Mouse (Mus musculus): ENCODE measurements around the gene Hes3. TPM values are rescaled to one million over a fixed set of nuclear protein-coding genes. Genes with fewer than 3 reads are reported as not detected.

Gene Hes3
- polyA plus RNA-seq, 1 experiment from 2014 or later, result not detected

DNA sequence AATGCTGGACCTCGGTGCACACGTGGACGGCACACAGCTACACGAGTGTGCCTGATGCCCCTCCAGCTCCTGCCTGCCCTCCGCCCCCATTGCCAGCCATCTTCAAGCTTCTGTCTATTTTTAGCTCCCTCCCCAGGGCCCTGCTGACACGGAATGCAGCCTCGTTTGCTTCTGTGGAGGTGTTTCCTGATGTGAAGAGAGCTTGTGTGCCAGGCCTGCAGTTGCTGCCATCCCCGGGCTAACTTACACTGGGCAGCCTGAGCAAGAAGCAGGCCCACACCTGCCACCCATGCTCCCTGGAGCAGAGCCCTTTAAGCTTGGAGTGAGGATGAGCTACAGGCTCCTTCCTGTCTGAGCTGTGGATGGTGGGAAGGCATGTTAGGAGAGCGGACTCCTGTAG lies 29.3 kb downstream of the Hes3 start:
- Histone ChIP-seq H3K27ac (ENCODE audit: low read length) (no peak overlapping the region), H3K27me3 (ENCODE audit: control insufficient read depth, insufficient read depth, low read length) (no peaks in the 10 kb centered on the region), H3K9ac (ENCODE audit: low read length) (no peak overlapping the region), H3K9me3 (replicated peaks; ENCODE audit: control insufficient read depth, low read length) (no peaks in the 10 kb centered on the region), H3K4me2 (ENCODE audit: low read depth, low read length) (no peak overlapping the region), H3K36me3 (ENCODE audit: control insufficient read depth, insufficient read depth, low read length) (no peaks in the 10 kb centered on the region), H3K4me3 (replicated peaks; ENCODE audit: low read length) (no peak overlapping the region), H3K4me1 (ENCODE audit: control insufficient read depth, insufficient read depth, low read length) (peaks cover 6% of the 10 kb centered on the region)
- no peak for ATAC-seq (ENCODE audit: insufficient read depth, low FRiP score)
- WGBS, result 67% methylated on average over 9 of the region's 9 CpGs

GRCm38 (mm10) chr4:152260451-152260850 lies 31.0 kb downstream of the Hes3 start:
- Histone ChIP-seq H3K27ac (ENCODE audit: low read length) (no peak overlapping the region), H3K9me3 (replicated peaks; ENCODE audit: control insufficient read depth, low read length) (no peaks in the 10 kb centered on the region), H3K4me2 (ENCODE audit: low read depth, low read length) (no peak overlapping the region), H3K9ac (ENCODE audit: low read length) (no peak overlapping the region), H3K4me3 (replicated peaks; ENCODE audit: low read length) (no peak overlapping the region), H3K4me1 (ENCODE audit: control insufficient read depth, insufficient read depth, low read length) (peaks cover 17% of the 10 kb centered on the region), H3K27me3 (ENCODE audit: control insufficient read depth, insufficient read depth, low read length) (no peaks in the 10 kb centered on the region), H3K36me3 (ENCODE audit: control insufficient read depth, insufficient read depth, low read length) (no peaks in the 10 kb centered on the region)
- no peak for ATAC-seq (ENCODE audit: insufficient read depth, low FRiP score)
- WGBS, result 84% methylated on average over 8 of the region's 8 CpGs

DNA sequence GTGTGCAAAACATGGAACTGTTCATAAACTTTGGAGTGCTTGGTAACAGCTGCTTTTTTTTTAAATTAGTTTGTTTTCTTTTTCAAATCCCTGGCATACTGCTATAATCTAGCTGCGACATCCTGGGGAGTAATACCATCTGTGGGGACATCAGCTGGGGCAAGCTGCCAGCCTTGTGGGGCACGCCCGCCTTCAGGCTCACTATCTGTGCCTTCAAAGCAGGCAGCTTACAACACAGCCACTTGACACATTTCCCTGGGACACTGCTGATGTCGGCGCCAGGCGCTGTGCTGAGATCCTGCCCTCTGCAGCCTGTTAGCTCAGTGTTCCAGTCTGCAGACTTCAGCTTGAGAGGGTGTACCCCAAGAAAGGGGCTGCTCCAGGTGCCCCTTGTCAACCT lies 34.4 kb downstream of the Hes3 start:
- 39% methylated on average over 6 of the region's 6 CpGs for WGBS
- Histone ChIP-seq H3K36me3 (ENCODE audit: control insufficient read depth, insufficient read depth, low read length) (no peaks in the 10 kb centered on the region), H3K27me3 (ENCODE audit: control insufficient read depth, insufficient read depth, low read length) (no peaks in the 10 kb centered on the region), H3K4me1 (ENCODE audit: control insufficient read depth, insufficient read depth, low read length) (peaks cover 11% of the 10 kb centered on the region; the same call in 1 of the 2 replicates), H3K4me2 (ENCODE audit: low read depth, low read length) (no peak overlapping the region), H3K27ac (ENCODE audit: low read length) (no peak overlapping the region), H3K9me3 (replicated peaks; ENCODE audit: control insufficient read depth, low read length) (no peaks in the 10 kb centered on the region), H3K9ac (ENCODE audit: low read length) (no peak overlapping the region), H3K4me3 (replicated peaks; ENCODE audit: low read length) (no peak overlapping the region)
- ATAC-seq (ENCODE audit: insufficient read depth, low FRiP score), result 0 out of 2 replicates have a peak, but pooled peaks have one; percentile 26

- no peaks in the 10 kb centered on the region for H3K9me3 ChIP-seq (replicated peaks; ENCODE audit: control insufficient read depth, low read length)
- H3K9ac ChIP-seq (ENCODE audit: low read length), result no peak overlapping the region
- H3K4me1 ChIP-seq (ENCODE audit: control insufficient read depth, insufficient read depth, low read length), result peaks cover 11% of the 10 kb centered on the region; the same call in 1 of the 2 replicates
- no peak for ATAC-seq (ENCODE audit: insufficient read depth, low FRiP score)
- no peak overlapping the region for H3K27ac ChIP-seq (ENCODE audit: low read length)
- H3K4me2 ChIP-seq (ENCODE audit: low read depth, low read length), result no peak overlapping the region
- no peak overlapping the region for H3K4me3 ChIP-seq (replicated peaks; ENCODE audit: low read length)
- no peaks in the 10 kb centered on the region for H3K36me3 ChIP-seq (ENCODE audit: control insufficient read depth, insufficient read depth, low read length)
- 62% methylated on average over 9 of the region's 9 CpGs for WGBS
- no peaks in the 10 kb centered on the region for H3K27me3 ChIP-seq (ENCODE audit: control insufficient read depth, insufficient read depth, low read length)
These were observed 38.2 kb downstream of the Hes3 start for GRCm38 (mm10) chr4:152253183-152253759.

DNA sequence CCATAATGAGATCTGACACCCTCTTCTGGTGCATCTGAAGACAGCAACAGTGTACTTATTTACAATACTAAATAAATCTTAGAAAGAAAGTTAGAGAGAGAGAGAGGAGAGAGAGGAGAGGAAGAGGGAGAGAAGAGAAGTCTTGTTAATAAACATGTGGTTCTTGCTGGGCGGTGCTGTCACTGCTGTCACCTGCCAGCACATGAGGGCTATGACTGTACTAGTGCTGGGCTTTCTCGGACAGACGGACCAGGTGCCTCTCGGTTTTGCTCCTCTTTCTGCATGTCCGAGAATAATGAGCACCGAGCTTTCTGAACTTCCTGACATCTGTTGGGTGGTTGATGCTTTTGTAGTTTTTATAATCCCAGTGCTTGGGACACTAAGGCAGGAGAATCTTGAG lies 40.8 kb downstream of the Hes3 start:
- Histone ChIP-seq H3K36me3 (ENCODE audit: control insufficient read depth, insufficient read depth, low read length) (no peaks in the 10 kb centered on the region), H3K9me3 (replicated peaks; ENCODE audit: control insufficient read depth, low read length) (no peaks in the 10 kb centered on the region), H3K4me3 (replicated peaks; ENCODE audit: low read length) (no peak overlapping the region), H3K27ac (ENCODE audit: low read length) (no peak overlapping the region), H3K4me1 (ENCODE audit: control insufficient read depth, insufficient read depth, low read length) (no peaks in the 10 kb centered on the region), H3K4me2 (ENCODE audit: low read depth, low read length) (no peak overlapping the region), H3K9ac (ENCODE audit: low read length) (no peak overlapping the region), H3K27me3 (ENCODE audit: control insufficient read depth, insufficient read depth, low read length) (no peaks in the 10 kb centered on the region)
- no peak for ATAC-seq (ENCODE audit: insufficient read depth, low FRiP score)
- WGBS, result 88% methylated on average over 6 of the region's 6 CpGs

- Histone ChIP-seq H3K4me1 (ENCODE audit: control insufficient read depth, insufficient read depth, low read length) (no peaks in the 10 kb centered on the region), H3K4me3 (replicated peaks; ENCODE audit: low read length) (no peak overlapping the region), H3K9me3 (replicated peaks; ENCODE audit: control insufficient read depth, low read length) (no peaks in the 10 kb centered on the region), H3K36me3 (ENCODE audit: control insufficient read depth, insufficient read depth, low read length) (no peaks in the 10 kb centered on the region), H3K27ac (ENCODE audit: low read length) (no peak overlapping the region), H3K9ac (ENCODE audit: low read length) (no peak overlapping the region), H3K4me2 (ENCODE audit: low read depth, low read length) (no peak overlapping the region), H3K27me3 (ENCODE audit: control insufficient read depth, insufficient read depth, low read length) (no peaks in the 10 kb centered on the region)
- WGBS, result 57% methylated on average over 3 of the region's 3 CpGs
- ATAC-seq (ENCODE audit: insufficient read depth, low FRiP score), result no peak
These were observed 44.3 kb downstream of the Hes3 start for GRCm38 (mm10) chr4:152247195-152247594.

DNA sequence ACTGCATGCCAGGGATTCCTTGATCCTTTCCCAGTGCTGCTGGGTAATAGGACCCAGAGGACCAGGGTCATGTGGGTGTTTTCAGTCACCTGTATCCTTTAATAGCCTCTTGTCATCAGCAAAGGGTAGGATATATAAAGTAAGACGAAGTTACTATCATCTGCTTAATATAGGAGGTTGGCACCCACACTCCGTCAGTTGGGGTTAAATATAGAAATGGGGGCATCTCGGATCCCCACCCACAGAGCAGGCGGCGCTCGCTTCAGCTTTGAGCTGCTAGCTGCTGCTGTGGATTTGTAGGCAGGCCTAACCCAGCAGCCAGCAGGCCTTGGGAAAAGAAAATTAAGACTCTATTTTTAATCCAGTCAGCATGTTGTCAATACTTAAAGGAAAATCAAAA lies 45.5 kb downstream of the Hes3 start:
- Histone ChIP-seq H3K36me3 (ENCODE audit: control insufficient read depth, insufficient read depth, low read length) (no peaks in the 10 kb centered on the region), H3K4me1 (ENCODE audit: control insufficient read depth, insufficient read depth, low read length) (no peaks in the 10 kb centered on the region), H3K27ac (ENCODE audit: low read length) (no peak overlapping the region), H3K9me3 (replicated peaks; ENCODE audit: control insufficient read depth, low read length) (no peaks in the 10 kb centered on the region), H3K4me3 (replicated peaks; ENCODE audit: low read length) (no peak overlapping the region), H3K4me2 (ENCODE audit: low read depth, low read length) (no peak overlapping the region), H3K9ac (ENCODE audit: low read length) (no peak overlapping the region), H3K27me3 (ENCODE audit: control insufficient read depth, insufficient read depth, low read length) (no peaks in the 10 kb centered on the region)
- 84% methylated on average over 6 of the region's 6 CpGs for WGBS
- no peak for ATAC-seq (ENCODE audit: insufficient read depth, low FRiP score)

DNA sequence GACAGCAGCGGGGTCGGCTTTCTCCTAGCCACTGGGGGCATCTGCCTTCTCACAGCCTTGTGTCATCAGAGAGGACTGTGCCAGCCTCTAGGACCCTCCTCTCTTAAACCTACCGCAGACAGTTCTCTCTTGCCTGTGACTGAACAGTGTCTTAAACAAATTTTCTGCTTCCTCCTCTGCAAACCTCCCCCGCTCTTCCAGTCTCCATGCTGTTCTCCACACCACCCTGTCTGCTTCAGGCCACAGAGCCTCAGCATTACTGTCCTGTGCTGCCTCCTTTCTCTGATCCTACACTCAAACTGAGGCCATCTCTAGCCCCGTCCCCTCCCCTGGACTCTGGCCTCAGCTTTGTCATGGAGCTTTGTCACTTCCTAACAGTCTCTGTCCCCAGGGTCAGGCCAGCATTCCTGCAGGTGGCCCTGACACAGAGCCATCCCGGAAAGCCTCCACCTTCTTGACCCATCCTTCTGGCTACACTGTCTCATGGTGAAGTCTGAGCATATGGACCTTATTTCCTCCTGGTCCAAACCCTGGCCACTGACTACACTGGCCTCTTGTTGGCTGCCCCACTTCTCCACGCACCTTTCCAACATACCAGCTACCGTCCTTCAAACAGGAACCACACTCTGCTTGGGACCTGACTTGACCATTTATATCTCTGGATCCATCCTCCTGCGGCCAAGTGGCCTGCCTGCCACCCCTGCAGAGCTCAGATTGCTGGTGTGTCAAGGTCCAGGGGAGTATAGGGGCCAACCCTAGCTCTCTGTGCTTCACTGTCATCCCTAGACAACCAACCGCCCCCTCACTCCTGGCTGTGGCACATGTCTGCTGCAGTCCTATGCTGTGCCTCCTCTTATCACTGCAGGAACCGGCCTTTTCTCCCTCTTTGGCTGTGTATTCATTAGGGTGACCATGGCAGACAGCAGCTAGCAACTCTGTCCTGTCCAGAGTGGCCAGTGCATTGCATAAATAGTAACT lies 46.6 kb downstream of the Hes3 start:
- Histone ChIP-seq H3K27ac (ENCODE audit: low read length) (no peak overlapping the region), H3K4me2 (ENCODE audit: low read depth, low read length) (no peak overlapping the region), H3K9me3 (replicated peaks; ENCODE audit: control insufficient read depth, low read length) (no peaks in the 10 kb centered on the region), H3K4me1 (ENCODE audit: control insufficient read depth, insufficient read depth, low read length) (no peaks in the 10 kb centered on the region), H3K9ac (ENCODE audit: low read length) (no peak overlapping the region), H3K27me3 (ENCODE audit: control insufficient read depth, insufficient read depth, low read length) (no peaks in the 10 kb centered on the region), H3K4me3 (replicated peaks; ENCODE audit: low read length) (no peak overlapping the region), H3K36me3 (ENCODE audit: control insufficient read depth, insufficient read depth, low read length) (no peaks in the 10 kb centered on the region)
- no peak for ATAC-seq (ENCODE audit: insufficient read depth, low FRiP score)
- WGBS, result 82% methylated on average over 11 of the region's 11 CpGs

GRCm38 (mm10) chr4:152243969-152244368 lies 47.5 kb downstream of the Hes3 start:
- Histone ChIP-seq H3K27me3 (ENCODE audit: control insufficient read depth, insufficient read depth, low read length) (no peaks in the 10 kb centered on the region), H3K4me3 (replicated peaks; ENCODE audit: low read length) (no peak overlapping the region), H3K4me2 (ENCODE audit: low read depth, low read length) (no peak overlapping the region), H3K27ac (ENCODE audit: low read length) (no peak overlapping the region), H3K36me3 (ENCODE audit: control insufficient read depth, insufficient read depth, low read length) (no peaks in the 10 kb centered on the region), H3K9me3 (replicated peaks; ENCODE audit: control insufficient read depth, low read length) (no peaks in the 10 kb centered on the region), H3K9ac (ENCODE audit: low read length) (no peak overlapping the region), H3K4me1 (ENCODE audit: control insufficient read depth, insufficient read depth, low read length) (no peaks in the 10 kb centered on the region)
- WGBS, result 91% methylated on average over 8 of the region's 8 CpGs
- ATAC-seq (ENCODE audit: insufficient read depth, low FRiP score), result no peak
